Mouse (Mus musculus): ENCODE results near the gene Gpr155. TPM values are rescaled to one million over a fixed set of nuclear protein-coding genes. Genes with fewer than 3 reads are reported as not detected.

Gpr155 gene
- polyA plus RNA-seq, 1 experiment = 6.2 TPM

DNA sequence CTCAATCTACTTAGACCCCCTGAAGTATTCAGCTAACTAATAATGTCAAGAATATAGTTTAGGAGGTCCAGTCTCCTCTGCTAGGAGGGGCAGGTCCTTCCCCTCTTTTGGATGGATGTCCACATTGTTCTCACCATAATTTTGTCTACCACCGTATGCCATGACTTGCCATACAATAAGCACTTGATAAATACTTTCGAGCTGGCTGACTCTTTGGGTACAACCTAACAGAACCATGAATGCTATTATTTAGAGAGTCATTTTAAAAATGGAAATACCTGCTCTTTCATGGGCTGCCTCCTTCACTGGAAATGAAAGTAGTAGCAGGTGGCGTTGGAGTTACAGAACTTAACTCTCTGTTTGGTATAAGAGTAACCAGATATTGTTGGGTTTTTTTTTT lies 3.6 kb upstream of the Gpr155 start:
- H3K4me1 ChIP-seq (ENCODE audit: control insufficient read depth, insufficient read depth, low read length) = 0 out of 2 replicates have a peak, but pooled peaks cover 3% of the 10 kb centered on the region
- H3K27ac ChIP-seq (ENCODE audit: insufficient read depth, low read depth, low read length) = no peak overlapping the region
- DNase-seq = no peak
- H3K4me3 ChIP-seq (ENCODE audit: insufficient read depth, low read depth, low read length) = no peak overlapping the region
- H3K36me3 ChIP-seq (ENCODE audit: control insufficient read depth, insufficient read depth, low read length) = no peaks in the 10 kb centered on the region
- WGBS = 92% methylated on average over 3 of the region's 3 CpGs
- no peaks in the 10 kb centered on the region for H3K27me3 ChIP-seq (replicated peaks; ENCODE audit: control insufficient read depth, insufficient read depth, low read length)
- TF ChIP-seq POLR2A (IDR thresholded peaks at IDR 0.05; ENCODE audit: low read depth, low read length) = no peak
- no peak for TF ChIP-seq CTCF (conservative IDR thresholded peaks at IDR 0.05; ENCODE audit: insufficient read depth, insufficient read length, low read depth, low read length)

DNA sequence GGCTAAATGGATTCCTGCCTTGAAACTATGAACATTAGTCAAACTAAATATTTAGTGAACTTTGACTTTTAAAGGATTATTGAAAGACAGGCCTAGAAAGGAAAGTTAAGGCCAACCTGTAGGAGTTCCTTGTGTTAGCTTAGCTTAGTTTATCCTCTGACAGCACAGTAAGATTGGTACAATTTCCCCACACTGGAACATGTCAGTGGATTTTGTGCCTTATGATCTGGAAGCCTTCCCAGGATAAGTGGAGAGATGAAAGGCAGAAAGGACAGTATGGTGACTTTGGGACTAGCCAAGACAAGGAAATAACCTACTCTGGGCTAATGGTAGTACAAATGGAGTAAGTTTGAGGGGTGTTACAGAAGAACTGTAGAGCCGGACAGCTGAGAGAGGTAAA lies 1.4 kb upstream of the Gpr155 start:
- DNase-seq = no peak
- WGBS = 96% methylated on average over 1 of the region's 1 CpGs
- TF ChIP-seq POLR2A (IDR thresholded peaks at IDR 0.05; ENCODE audit: low read depth, low read length) (no peak), CTCF (conservative IDR thresholded peaks at IDR 0.05; ENCODE audit: insufficient read depth, insufficient read length, low read depth, low read length) (no peak)
- Histone ChIP-seq H3K4me3 (ENCODE audit: insufficient read depth, low read depth, low read length) (no peak overlapping the region), H3K27me3 (replicated peaks; ENCODE audit: control insufficient read depth, insufficient read depth, low read length) (no peaks in the 10 kb centered on the region), H3K4me1 (ENCODE audit: control insufficient read depth, insufficient read depth, low read length) (0 out of 2 replicates have a peak, but pooled peaks cover 3% of the 10 kb centered on the region), H3K27ac (ENCODE audit: insufficient read depth, low read depth, low read length) (no peak overlapping the region), H3K36me3 (ENCODE audit: control insufficient read depth, insufficient read depth, low read length) (no peaks in the 10 kb centered on the region)

DNA sequence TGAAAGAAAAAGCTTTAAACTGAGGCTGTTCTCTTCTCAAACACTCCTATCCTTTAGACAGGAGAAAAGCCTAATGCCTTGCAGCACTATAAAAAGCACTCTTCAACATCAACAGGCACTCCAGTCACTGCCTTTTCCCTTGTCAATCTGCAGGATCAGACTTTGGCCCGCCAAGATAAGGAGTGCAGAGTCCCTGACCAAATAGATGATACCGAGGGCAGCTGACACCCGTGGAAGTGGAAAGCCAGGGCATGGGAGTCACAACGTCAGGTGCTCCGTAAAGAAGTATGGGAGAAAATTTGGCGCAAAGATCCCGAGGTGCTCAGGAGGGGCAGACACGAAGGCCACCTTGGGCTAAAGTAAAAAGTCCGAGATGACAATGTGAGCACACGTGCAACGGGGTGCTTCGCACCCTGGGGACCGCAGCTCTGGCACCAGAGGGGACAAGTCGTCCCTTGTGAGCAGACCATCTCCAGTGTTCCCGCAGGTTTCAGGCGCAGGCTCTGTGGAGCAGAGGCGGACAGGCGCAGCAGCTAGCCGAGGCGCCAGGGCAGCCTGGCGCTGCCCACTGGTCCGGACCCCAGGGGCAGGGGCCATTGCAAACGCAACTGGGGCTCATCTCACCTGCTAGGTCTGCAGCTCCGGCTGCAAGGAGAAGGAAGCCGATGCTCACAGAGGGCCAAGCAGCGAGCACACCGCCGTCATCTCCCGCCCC lies 574 bp downstream of the Gpr155 start:
- Histone ChIP-seq H3K27ac (ENCODE audit: insufficient read depth, low read depth, low read length) (no peak overlapping the region), H3K4me3 (ENCODE audit: insufficient read depth, low read depth, low read length) (peak overlapping the region; percentile 66), H3K27me3 (replicated peaks; ENCODE audit: control insufficient read depth, insufficient read depth, low read length) (no peaks in the 10 kb centered on the region), H3K4me1 (ENCODE audit: control insufficient read depth, insufficient read depth, low read length) (0 out of 2 replicates have a peak, but pooled peaks cover 3% of the 10 kb centered on the region), H3K36me3 (ENCODE audit: control insufficient read depth, insufficient read depth, low read length) (no peaks in the 10 kb centered on the region)
- WGBS = 1% methylated on average over 29 of the region's 29 CpGs
- DNase-seq = peak; percentile 15
- TF ChIP-seq POLR2A (IDR thresholded peaks at IDR 0.05; ENCODE audit: low read depth, low read length) = no peak
- no peak for TF ChIP-seq CTCF (conservative IDR thresholded peaks at IDR 0.05; ENCODE audit: insufficient read depth, insufficient read length, low read depth, low read length)

DNA sequence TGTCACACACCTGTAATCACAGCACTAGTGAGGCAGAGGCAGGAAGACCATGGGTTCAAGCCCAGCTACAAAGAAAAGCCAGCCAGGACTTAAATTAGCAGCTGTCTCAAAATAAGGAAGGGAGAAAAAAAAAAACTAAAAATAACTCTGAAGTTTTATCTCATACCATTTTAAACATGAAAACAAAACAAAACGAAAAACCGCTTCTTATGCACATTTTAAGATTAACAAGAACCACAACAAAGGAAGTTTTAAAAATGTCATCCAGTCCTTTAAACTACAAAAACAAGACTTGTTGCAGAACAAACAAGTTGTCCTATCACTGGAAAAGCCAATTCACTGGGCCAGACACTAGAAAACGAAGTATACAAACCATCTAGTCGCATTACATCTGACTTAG lies 1.2 kb downstream of the Gpr155 start:
- H3K36me3 ChIP-seq (ENCODE audit: control insufficient read depth, insufficient read depth, low read length) = no peaks in the 10 kb centered on the region
- H3K27me3 ChIP-seq (replicated peaks; ENCODE audit: control insufficient read depth, insufficient read depth, low read length) = no peaks in the 10 kb centered on the region
- H3K27ac ChIP-seq (ENCODE audit: insufficient read depth, low read depth, low read length) = no peak overlapping the region
- TF ChIP-seq CTCF (conservative IDR thresholded peaks at IDR 0.05; ENCODE audit: insufficient read depth, insufficient read length, low read depth, low read length) = no peak
- no peak for TF ChIP-seq POLR2A (IDR thresholded peaks at IDR 0.05; ENCODE audit: low read depth, low read length)
- H3K4me3 ChIP-seq (ENCODE audit: insufficient read depth, low read depth, low read length) = no peak overlapping the region
- H3K4me1 ChIP-seq (ENCODE audit: control insufficient read depth, insufficient read depth, low read length) = 0 out of 2 replicates have a peak, but pooled peaks cover 3% of the 10 kb centered on the region
- DNase-seq = no peak
- WGBS = 73% methylated on average over 4 of the region's 4 CpGs

GRCm38 (mm10) chr2:73380298-73380975 lies 5.9 kb downstream of the Gpr155 start:
- H3K4me1 ChIP-seq (ENCODE audit: control insufficient read depth, insufficient read depth, low read length) = no peaks in the 10 kb centered on the region
- no peak overlapping the region for H3K4me3 ChIP-seq (ENCODE audit: insufficient read depth, low read depth, low read length)
- peak; percentile 30 for DNase-seq
- no peak overlapping the region for H3K27ac ChIP-seq (ENCODE audit: insufficient read depth, low read depth, low read length)
- no peak for TF ChIP-seq CTCF (conservative IDR thresholded peaks at IDR 0.05; ENCODE audit: insufficient read depth, insufficient read length, low read depth, low read length)
- TF ChIP-seq POLR2A (IDR thresholded peaks at IDR 0.05; ENCODE audit: low read depth, low read length) = no peak
- no peaks in the 10 kb centered on the region for H3K36me3 ChIP-seq (ENCODE audit: control insufficient read depth, insufficient read depth, low read length)
- no peaks in the 10 kb centered on the region for H3K27me3 ChIP-seq (replicated peaks; ENCODE audit: control insufficient read depth, insufficient read depth, low read length)
- 42% methylated on average over 9 of the region's 9 CpGs for WGBS

- Histone ChIP-seq H3K27ac (ENCODE audit: insufficient read depth, low read depth, low read length) (no peak overlapping the region), H3K4me1 (ENCODE audit: control insufficient read depth, insufficient read depth, low read length) (no peaks in the 10 kb centered on the region), H3K36me3 (ENCODE audit: control insufficient read depth, insufficient read depth, low read length) (no peaks in the 10 kb centered on the region), H3K27me3 (replicated peaks; ENCODE audit: control insufficient read depth, insufficient read depth, low read length) (no peaks in the 10 kb centered on the region), H3K4me3 (ENCODE audit: insufficient read depth, low read depth, low read length) (no peak overlapping the region)
- no peak for DNase-seq
- 57% methylated on average over 5 of the region's 5 CpGs for WGBS
- TF ChIP-seq CTCF (conservative IDR thresholded peaks at IDR 0.05; ENCODE audit: insufficient read depth, insufficient read length, low read depth, low read length) (no peak), POLR2A (IDR thresholded peaks at IDR 0.05; ENCODE audit: low read depth, low read length) (no peak)
Measured at GRCm38 (mm10) chr2:73379656-73380055, 6.7 kb downstream of the Gpr155 start.

GRCm38 (mm10) chr2:73378326-73378725 lies 8.0 kb downstream of the Gpr155 start:
- H3K4me3 ChIP-seq (ENCODE audit: insufficient read depth, low read depth, low read length) = no peak overlapping the region
- no peaks in the 10 kb centered on the region for H3K4me1 ChIP-seq (ENCODE audit: control insufficient read depth, insufficient read depth, low read length)
- DNase-seq = no peak
- WGBS = 92% methylated on average over 5 of the region's 5 CpGs
- no peaks in the 10 kb centered on the region for H3K36me3 ChIP-seq (ENCODE audit: control insufficient read depth, insufficient read depth, low read length)
- no peaks in the 10 kb centered on the region for H3K27me3 ChIP-seq (replicated peaks; ENCODE audit: control insufficient read depth, insufficient read depth, low read length)
- TF ChIP-seq CTCF (conservative IDR thresholded peaks at IDR 0.05; ENCODE audit: insufficient read depth, insufficient read length, low read depth, low read length) = no peak
- no peak for TF ChIP-seq POLR2A (IDR thresholded peaks at IDR 0.05; ENCODE audit: low read depth, low read length)
- no peak overlapping the region for H3K27ac ChIP-seq (ENCODE audit: insufficient read depth, low read depth, low read length)

All from kidney, adult 2 months (tissue).